Mouse (Mus musculus): ENCODE results near the gene Wdr83.

The Wdr83 gene

DNA sequence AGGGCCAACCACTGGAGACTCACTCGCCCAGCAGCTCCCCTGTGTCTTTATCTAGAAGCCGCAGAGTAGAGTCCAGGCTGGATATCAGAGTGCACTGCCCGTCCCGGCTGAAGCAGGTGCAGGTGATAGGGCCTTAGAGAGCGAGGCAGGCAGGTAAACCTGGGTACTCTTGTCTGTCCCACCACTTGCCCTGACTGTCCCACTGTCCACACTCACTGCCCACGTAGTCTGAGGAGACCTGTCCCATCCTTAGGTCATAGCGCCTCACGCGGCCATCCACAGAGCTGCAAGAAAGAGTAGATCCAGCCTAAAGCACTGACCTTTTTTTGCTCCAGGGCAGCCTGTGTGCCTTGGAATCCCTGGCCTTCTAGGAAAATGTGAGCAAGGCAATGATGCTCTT, 5.1 kb downstream of the Wdr83 start:
- no peak for DNase-seq

DNA sequence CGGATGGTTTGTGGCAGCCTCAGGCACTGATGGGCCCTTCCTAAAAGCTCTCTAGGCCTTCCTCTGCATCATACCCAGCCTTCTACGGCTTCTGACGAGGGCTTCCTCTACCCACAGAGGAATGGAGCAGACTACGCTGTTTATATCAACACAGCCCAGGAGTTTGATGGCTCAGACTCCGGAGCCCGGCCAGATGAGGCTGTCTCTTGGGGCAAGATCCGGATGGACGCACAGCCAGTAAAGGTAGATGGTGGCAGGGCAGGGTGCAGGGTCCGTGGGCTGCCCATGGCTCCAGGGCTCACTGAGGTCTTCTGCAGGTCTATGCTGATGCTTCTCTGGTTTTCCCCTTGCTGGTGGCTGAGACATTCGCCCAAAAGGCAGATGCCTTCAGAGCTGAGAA, 6.5 kb downstream of the Wdr83 start:
- no peak for DNase-seq

- DNase-seq = no peak
Measured at GRCm38 (mm10) chr8:85074167-85074566, 6.9 kb downstream of the Wdr83 start.

GRCm38 (mm10) chr8:85073041-85073612, 8.0 kb downstream of the Wdr83 start:
- no peak for DNase-seq

DNA sequence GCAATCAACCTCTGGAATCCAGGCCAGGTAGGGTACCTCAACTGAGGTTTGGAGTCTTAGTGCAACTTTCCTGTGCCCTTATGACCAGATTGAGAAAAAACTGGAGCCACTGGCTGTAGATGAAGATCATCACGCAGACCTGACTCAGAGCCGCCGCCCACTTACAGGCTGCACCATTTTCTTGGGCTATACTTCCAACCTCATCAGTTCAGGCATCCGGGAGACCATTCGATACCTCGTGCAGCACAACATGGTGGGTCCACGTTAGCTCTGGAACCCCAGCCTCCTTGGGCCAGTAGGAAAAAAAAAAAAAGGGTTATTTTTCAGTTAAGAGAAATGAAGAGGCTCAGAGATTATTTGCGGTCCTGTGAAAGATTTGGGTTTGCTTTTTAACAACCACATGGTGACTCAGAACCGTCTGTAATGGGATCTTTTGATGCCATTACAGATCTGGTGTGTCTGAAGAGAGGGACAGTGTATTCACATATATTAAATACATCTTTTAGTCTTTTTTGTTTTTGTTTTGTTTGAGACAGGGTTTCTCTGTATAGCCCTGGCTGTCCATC, 8.7 kb downstream of the Wdr83 start:
- DNase-seq = no peak

- DNase-seq = peak; percentile 93
Measured at GRCm38 (mm10) chr8:85071514-85072281, 9.4 kb downstream of the Wdr83 start, which contains the start of gene Dhps. Gene Dhps, plus strand, starts transcription at chr8:85071757.

GRCm38 (mm10) chr8:85071041-85071440, 10.1 kb downstream of the Wdr83 start:
- no peak for DNase-seq

GRCm38 (mm10) chr8:85067982-85068381, 13.1 kb downstream of the Wdr83 start, which contains the start of gene Gm5741:
Gene Gm5741, minus strand, starts transcription at chr8:85067982.
- no peak for DNase-seq

DNA sequence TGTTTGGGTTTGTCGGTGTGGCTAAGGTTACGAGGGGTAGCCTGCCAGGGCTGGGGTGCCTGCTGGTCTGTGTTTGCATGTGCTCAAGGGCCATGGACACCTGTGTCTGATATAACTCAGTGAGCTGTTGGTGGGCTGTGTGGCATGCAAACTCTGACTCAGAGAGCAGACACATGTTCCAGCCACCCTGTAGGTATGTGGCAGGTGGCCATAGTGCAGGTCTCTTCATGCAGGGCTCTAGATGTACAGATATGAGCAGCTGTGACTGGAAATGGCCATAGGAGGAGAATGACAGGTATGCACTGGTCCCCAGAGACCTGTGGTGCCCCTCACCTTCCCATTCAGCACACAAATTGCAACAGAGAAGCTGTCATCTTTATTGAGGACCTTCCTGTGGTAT, 14.0 kb downstream of the Wdr83 start:
- no peak for DNase-seq

DNA sequence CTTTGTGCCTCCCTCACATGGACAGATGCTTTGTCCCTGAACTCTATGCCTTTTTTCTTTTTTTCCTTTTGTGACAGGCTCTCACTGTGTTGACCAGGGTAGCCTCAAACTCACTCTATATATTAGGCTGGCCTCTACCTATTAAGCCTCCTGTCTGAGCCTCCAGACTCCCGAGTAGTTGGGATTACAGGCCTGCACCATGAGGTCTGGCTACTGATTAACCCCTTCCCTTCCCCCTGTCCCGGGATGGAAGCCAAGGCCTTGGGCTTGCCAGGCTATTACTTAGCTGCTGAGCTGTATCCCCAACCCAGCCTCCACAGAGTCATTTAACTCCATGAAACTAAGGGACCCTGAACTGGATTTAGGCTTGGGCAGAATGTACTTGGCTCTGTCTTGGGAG, 15.9 kb downstream of the Wdr83 start:
- DNase-seq = no peak

DNA sequence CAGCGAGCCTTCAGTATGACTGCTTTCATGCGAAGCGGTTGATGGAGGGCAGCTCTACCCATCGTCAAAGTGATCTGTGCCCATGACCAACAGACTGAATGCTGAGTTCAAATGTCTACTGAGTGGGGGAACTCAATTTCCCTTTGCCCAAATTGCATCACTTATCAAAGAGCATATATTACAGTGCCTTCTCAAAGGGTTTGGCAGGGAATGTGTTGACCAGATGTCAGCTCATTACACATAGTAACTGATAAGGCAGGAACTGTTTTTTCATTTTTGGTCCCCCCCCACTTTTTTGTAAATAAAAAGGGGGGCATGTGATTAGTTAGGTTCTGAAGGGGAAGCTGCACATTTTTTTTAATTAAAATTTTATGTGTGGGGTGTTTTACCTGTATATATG, 18.5 kb downstream of the Wdr83 start:
- DNase-seq = no peak

DNA sequence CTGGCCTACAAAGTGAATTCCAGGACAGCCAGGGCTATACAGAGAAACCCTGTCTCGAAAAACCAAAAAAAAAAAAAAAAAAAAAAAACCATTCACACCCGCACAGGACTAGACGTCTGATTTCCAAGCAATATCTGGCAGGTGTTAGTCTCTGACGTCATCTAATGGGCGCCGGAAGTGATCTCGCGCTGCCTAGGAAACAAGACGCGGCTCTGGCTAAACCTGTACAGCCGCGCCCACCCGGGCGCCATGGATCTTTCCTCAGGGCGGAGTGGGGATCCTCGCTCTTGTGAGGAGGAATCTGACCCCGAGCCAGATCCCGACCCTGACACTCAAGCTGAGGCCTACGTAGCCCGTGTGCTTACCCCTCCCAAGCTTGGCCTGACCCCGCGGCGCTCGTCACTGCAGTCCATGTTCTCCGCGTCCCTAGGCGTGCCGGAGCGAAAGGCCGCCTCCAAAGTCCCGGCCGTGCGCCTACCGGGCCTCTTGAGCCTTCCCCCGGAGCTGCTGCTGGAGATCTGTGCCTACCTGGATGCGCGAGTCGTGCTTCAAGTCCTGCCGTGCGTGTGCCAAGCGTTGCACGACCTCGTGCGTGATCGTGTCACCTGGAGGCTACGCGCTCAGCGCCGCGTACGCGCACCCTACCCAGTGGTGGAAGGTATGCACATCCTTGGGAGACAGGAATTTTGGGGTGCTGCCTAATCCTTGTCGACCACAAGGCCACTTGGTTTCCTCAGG, 21.1 kb downstream of the Wdr83 start, which contains the start of gene Fbxw9:
Fbxw9 (plus strand) TSS at position 177 of the 738 bp plus-strand sequence.
- peak; percentile 94 for DNase-seq

DNA sequence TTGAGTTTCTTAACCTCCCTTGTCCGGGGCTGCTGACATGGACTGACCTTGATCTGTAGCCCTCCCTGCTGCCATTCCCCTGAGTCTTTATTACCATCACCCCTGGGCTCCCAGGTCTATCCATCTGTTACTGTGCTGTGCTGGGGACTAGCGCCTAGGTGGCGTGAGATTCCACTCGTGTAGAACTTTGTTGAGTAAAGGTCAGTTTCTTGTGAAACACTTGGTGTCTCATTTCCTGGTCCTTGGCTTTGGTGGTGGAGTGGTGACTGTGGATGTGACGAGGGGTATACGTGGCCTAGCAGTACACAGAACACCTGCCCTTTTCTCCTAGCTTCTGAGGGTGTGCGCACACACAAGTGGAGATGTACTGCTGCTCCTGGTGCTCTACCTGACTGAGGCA, 23.7 kb downstream of the Wdr83 start:
- no peak for DNase-seq

GRCm38 (mm10) chr8:85043619-85044018, 37.5 kb downstream of the Wdr83 start:
- DNase-seq = no peak

GRCm38 (mm10) chr8:85037681-85038531, 43.2 kb downstream of the Wdr83 start:
- DNase-seq = peak; percentile 44

DNA sequence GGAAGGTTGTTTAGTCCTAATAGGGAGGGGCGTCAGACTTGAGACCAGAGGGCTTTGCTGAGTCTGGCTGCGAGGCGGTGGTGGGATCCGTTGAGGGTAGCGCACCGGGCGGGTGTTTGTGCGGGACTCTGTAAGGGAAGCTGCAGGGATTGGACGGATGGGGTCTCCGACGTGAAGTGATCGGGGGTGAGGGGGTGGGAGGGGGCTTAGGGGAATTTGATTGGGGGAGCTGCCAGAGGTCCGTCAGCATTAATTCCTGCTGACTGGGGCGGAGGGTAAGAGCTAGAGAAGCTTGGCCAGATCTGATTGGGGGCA, 43.8 kb downstream of the Wdr83 start:
- no peak for DNase-seq

DNA sequence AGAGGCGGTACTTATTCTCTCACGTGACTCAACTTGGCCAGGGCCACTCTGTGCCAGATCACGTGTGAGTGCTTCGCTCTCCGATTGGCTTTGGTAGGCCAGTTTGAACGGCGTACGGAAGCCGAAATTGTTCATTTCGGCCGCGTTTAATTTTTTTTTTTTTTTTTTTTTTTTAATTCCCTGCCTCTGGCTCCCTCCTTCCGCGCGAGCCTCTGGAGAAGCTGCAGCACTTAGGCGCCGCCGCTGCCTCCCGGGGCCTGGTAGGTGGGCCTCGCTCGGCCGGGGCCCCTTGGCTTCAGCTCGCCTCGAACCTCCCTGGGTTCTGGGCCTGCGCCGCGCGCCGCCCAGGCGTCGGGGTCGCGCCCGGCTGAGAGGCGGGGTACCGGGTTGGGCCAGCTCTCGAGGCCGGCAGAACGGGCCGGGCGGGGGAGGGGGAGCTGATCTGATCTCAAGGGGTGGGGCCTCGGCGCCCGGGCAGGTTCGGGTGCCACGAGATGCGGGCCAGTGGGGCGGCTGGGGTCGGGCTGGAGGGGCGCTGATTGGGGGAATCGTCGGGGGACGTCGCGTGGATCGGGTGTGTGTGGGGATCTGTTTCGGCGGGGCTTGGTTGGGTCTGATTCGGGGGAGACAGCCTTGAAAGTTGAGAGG, 44.3 kb downstream of the Wdr83 start, which contains the start of gene Tnpo2:
Tnpo2 (plus strand) TSS at position 198 of the 648 bp plus-strand sequence.
- DNase-seq = peak; percentile 97

GRCm38 (mm10) chr8:85036381-85036717, 44.8 kb downstream of the Wdr83 start:
- no peak for DNase-seq

- DNase-seq = no peak
Measured at GRCm38 (mm10) chr8:85035728-85036310, 45.3 kb downstream of the Wdr83 start.

GRCm38 (mm10) chr8:85035165-85035727, 45.9 kb downstream of the Wdr83 start:
- DNase-seq = no peak

- peak; percentile 73 for DNase-seq
Measured at GRCm38 (mm10) chr8:85034764-85035163, 46.3 kb downstream of the Wdr83 start.
